Mouse (Mus musculus): ENCODE measurements around the gene Rwdd3. TPM values are rescaled to one million over a fixed set of nuclear protein-coding genes. Genes with fewer than 3 reads are reported as not detected.

Rwdd3 gene
- polyA plus RNA-seq, 1 experiment = 0.55 TPM

DNA sequence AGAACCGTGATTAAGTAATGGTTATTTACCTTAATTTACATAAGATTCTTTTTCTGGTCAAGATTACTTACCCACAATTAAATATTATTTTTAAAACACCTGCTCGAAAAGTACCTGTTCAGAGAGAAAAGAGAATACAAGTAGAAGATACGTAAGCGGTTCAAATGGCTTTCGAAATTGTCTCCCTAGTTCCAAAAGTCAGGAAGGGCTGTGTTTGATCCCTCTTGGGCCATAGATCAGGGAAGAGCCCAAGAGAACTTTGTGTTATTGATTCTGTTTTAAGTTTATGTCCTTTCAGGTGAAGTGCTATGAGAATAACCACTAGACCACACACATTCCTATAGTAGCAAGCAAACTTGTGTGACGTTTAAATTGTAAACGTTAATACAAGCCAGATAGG lies 16.0 kb upstream of the Rwdd3 start:
- Histone ChIP-seq H3K9me3 (peaks cover 14% of the 10 kb centered on the region), H3K4me3 (replicated peaks) (no peak overlapping the region), H3K4me1 (peaks cover 16% of the 10 kb centered on the region; the same call in 1 of the 2 replicates), H3K27me3 (replicated peaks) (no peaks in the 10 kb centered on the region), H3K36me3 (replicated peaks; ENCODE audit: low read length) (no peaks in the 10 kb centered on the region)
- no peak for TF ChIP-seq GATA1 (IDR thresholded peaks at IDR 0.05; ENCODE audit: borderline replicate concordance, low read length)
- TF ChIP-seq FLI1 (IDR thresholded peaks at IDR 0.05; ENCODE audit: low read length) = no peak

- H3K4me3 ChIP-seq (replicated peaks) = no peak overlapping the region
- peaks cover 22% of the 10 kb centered on the region; the same call in 1 of the 2 replicates for H3K4me1 ChIP-seq
- no peaks in the 10 kb centered on the region for H3K36me3 ChIP-seq (replicated peaks; ENCODE audit: low read length)
- no peaks in the 10 kb centered on the region for H3K27me3 ChIP-seq (replicated peaks)
- TF ChIP-seq GATA1 (IDR thresholded peaks at IDR 0.05; ENCODE audit: borderline replicate concordance, low read length) (no peak), FLI1 (IDR thresholded peaks at IDR 0.05; ENCODE audit: low read length) (no peak)
- peaks cover 14% of the 10 kb centered on the region for H3K9me3 ChIP-seq
Observed at GRCm38 (mm10) chr3:121186925-121187324, 15.4 kb upstream of the Rwdd3 start.

DNA sequence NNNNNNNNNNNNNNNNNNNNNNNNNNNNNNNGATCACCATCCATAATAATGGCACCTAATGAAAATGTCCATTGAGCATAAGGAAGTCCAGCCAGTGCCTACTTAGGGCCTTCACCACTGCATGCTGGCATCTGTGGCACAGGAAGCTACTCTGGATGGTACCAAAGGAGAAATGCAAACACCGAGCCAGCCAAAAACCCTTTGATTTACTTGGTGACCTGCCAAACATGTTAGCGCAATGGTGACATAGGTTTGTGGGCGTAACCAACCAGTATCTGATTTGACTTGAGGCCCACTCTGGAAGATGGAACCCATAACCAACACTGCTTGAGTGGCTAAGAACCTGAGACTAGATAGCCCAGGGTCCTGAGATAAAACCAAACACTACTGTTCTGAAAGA lies 13.7 kb upstream of the Rwdd3 start:
- Histone ChIP-seq H3K4me1 (peaks cover 30% of the 10 kb centered on the region), H3K9me3 (peaks cover 11% of the 10 kb centered on the region), H3K27me3 (replicated peaks) (no peaks in the 10 kb centered on the region), H3K36me3 (replicated peaks; ENCODE audit: low read length) (no peaks in the 10 kb centered on the region), H3K4me3 (replicated peaks) (no peak overlapping the region)
- TF ChIP-seq GATA1 (IDR thresholded peaks at IDR 0.05; ENCODE audit: borderline replicate concordance, low read length) = no peak
- no peak for TF ChIP-seq FLI1 (IDR thresholded peaks at IDR 0.05; ENCODE audit: low read length)

GRCm38 (mm10) chr3:121176011-121176410 lies 4.5 kb upstream of the Rwdd3 start:
- Histone ChIP-seq H3K4me3 (replicated peaks) (no peak overlapping the region), H3K9me3 (peaks cover 16% of the 10 kb centered on the region), H3K36me3 (replicated peaks; ENCODE audit: low read length) (peaks cover 14% of the 10 kb centered on the region), H3K27me3 (replicated peaks) (no peaks in the 10 kb centered on the region), H3K4me1 (peaks cover 71% of the 10 kb centered on the region)
- no peak for TF ChIP-seq FLI1 (IDR thresholded peaks at IDR 0.05; ENCODE audit: low read length)
- no peak for TF ChIP-seq GATA1 (IDR thresholded peaks at IDR 0.05; ENCODE audit: borderline replicate concordance, low read length)

DNA sequence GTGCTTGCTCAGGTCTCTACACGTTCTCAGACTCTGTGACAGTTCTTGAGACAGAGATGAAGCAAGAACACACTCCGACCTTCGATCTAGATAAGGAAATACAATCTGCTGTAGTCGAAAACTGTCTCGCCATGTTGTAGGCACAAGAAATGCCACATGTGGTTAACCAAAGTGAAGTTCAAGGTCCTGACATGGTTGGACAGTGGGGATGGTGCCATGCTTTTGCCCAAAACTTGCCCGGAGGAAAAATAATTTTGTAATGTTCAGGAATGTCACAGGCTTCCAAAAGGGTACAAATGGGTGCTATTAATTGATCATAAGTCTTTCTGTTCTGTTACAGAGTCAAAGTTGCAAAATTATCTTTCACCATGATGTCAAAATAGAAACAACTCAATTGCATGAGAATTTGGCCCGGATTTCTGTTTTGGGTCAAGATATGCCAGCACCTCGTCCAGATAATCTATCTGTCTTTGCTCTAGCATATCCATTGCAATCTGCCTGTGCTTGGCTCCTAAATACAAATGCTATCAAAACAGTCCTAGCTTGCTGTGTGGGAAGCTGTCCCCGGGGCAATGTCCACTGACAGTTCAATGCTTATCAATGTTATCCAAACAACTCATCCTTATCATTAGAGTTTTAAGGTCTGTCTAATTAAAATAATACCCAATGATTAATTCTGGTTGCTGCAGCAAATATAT lies 2.9 kb upstream of the Rwdd3 start:
- H3K36me3 ChIP-seq (replicated peaks; ENCODE audit: low read length) = peaks cover 14% of the 10 kb centered on the region
- H3K4me1 ChIP-seq = peaks cover 72% of the 10 kb centered on the region
- no peak for TF ChIP-seq FLI1 (IDR thresholded peaks at IDR 0.05; ENCODE audit: low read length)
- H3K27me3 ChIP-seq (replicated peaks) = no peaks in the 10 kb centered on the region
- peaks cover 16% of the 10 kb centered on the region for H3K9me3 ChIP-seq
- H3K4me3 ChIP-seq (replicated peaks) = no peak overlapping the region

GRCm38 (mm10) chr3:121172718-121173117 lies 1.2 kb upstream of the Rwdd3 start:
- TF ChIP-seq FLI1 (IDR thresholded peaks at IDR 0.05; ENCODE audit: low read length) (no peak), GATA1 (IDR thresholded peaks at IDR 0.05; ENCODE audit: borderline replicate concordance, low read length) (no peak)
- Histone ChIP-seq H3K27me3 (replicated peaks) (no peaks in the 10 kb centered on the region), H3K4me3 (replicated peaks) (no peak overlapping the region), H3K36me3 (replicated peaks; ENCODE audit: low read length) (peaks cover 21% of the 10 kb centered on the region), H3K4me1 (peaks cover 64% of the 10 kb centered on the region), H3K9me3 (peaks cover 16% of the 10 kb centered on the region)

DNA sequence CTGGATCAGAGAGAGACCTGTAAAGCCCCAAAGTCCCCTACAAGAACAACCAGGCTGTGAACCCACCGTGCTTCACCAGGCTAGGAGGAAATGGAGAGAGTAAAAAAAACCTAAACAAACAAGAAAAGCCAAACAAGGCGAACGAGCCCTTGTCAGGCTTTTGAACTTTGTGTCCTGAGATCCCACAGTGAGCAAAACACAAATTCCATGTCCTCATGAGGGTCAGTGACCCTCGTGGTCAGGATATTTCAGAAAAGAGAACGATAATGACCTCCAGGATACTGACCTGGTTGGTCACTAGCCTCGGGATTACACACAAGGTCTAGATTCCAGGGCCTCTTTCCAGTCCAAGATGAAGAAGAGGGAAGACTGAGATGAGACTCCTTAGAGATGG lies 374 bp upstream of the Rwdd3 start:
- Histone ChIP-seq H3K4me3 (replicated peaks) (peak overlapping the region; percentile 97), H3K9me3 (peaks cover 15% of the 10 kb centered on the region)

DNA sequence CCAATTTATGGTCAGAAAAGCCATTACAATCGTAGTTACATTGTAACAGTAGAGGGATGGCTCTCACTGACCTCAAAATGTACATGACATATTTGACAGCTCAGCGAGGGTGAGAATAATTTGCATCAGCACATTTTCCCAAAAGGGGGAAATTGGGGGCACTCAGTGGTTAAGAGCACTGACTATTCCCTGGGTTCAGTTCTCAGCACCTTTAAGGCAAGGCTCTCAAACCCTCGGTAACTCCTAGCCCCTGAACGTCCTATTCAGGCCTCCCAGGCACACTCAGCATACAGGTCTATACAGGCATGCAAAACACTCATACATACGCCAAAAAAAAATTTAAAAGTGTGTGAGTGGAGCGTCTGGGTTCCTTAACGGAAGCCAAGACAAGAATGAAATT lies 864 bp downstream of the Rwdd3 start:
- H3K36me3 ChIP-seq (replicated peaks; ENCODE audit: low read length) = peaks cover 27% of the 10 kb centered on the region
- TF ChIP-seq FLI1 (IDR thresholded peaks at IDR 0.05; ENCODE audit: low read length) = no peak
- TF ChIP-seq GATA1 (IDR thresholded peaks at IDR 0.05; ENCODE audit: borderline replicate concordance, low read length) = no peak
- H3K9me3 ChIP-seq = peaks cover 7% of the 10 kb centered on the region; the same call in 1 of the 2 replicates
- H3K27me3 ChIP-seq (replicated peaks) = no peaks in the 10 kb centered on the region
- peak overlapping the region; percentile 97 for H3K4me3 ChIP-seq (replicated peaks)
- H3K4me1 ChIP-seq = peaks cover 50% of the 10 kb centered on the region

More for the DNA sequence above, 374 bp upstream of the Rwdd3 start:
- H3K36me3 ChIP-seq (replicated peaks; ENCODE audit: low read length) = peaks cover 27% of the 10 kb centered on the region
- H3K27me3 ChIP-seq (replicated peaks) = no peaks in the 10 kb centered on the region
- peaks cover 56% of the 10 kb centered on the region for H3K4me1 ChIP-seq
- TF ChIP-seq FLI1 (IDR thresholded peaks at IDR 0.05; ENCODE audit: low read length) = no peak
- no peak for TF ChIP-seq GATA1 (IDR thresholded peaks at IDR 0.05; ENCODE audit: borderline replicate concordance, low read length)

DNA sequence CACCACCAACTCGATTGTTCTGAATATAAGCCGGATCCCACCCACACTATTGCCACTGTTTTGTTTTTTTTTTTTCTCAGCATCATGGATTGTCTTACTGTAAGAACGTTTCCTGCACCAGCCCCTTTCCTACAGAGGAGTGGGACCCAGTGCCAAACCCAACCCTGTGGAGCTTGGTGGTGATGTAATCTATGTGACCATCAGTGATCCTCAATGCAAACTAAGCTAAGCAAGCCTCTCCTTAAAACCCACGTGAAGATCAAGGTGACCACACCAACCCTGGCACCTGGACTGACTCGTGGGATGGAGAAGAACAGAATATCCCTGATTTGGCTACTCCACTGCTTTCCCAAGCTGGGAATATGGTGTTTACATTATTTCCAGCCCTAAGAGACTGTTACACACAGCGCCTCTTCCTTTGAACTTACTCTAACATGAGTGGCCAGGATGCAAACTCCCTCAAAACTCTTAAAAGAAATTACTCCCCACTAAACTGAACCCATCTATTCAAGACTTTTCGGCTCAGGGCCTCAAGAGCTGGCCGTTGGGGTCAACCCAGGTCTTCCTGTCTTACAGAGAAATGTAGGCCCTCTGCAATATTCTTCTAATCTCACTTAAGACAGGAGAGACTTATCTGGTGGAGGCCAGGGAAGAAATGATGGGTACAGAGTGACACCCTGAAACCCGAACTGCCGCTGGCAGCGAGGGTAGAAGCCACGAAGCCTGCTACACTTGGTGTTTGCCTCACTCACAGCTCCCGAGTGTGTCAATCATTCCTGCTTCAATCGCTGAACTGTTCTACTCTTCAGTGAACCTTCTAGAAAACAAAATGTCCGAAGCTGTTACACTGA lies 2.2 kb downstream of the Rwdd3 start:
- Histone ChIP-seq H3K9me3 (peaks cover 5% of the 10 kb centered on the region; the same call in 1 of the 2 replicates), H3K27me3 (replicated peaks) (no peaks in the 10 kb centered on the region), H3K4me1 (peaks cover 37% of the 10 kb centered on the region), H3K4me3 (replicated peaks) (no peak overlapping the region), H3K36me3 (replicated peaks; ENCODE audit: low read length) (peaks cover 31% of the 10 kb centered on the region)
- TF ChIP-seq FLI1 (IDR thresholded peaks at IDR 0.05; ENCODE audit: low read length) (no peak), GATA1 (IDR thresholded peaks at IDR 0.05; ENCODE audit: borderline replicate concordance, low read length) (no peak)

- TF ChIP-seq GATA1 (IDR thresholded peaks at IDR 0.05; ENCODE audit: borderline replicate concordance, low read length) (no peak), FLI1 (IDR thresholded peaks at IDR 0.05; ENCODE audit: low read length) (no peak)
- H3K4me3 ChIP-seq (replicated peaks) = no peak overlapping the region
- peaks cover 39% of the 10 kb centered on the region for H3K4me1 ChIP-seq
- peaks cover 37% of the 10 kb centered on the region for H3K36me3 ChIP-seq (replicated peaks; ENCODE audit: low read length)
- H3K27me3 ChIP-seq (replicated peaks) = no peaks in the 10 kb centered on the region
- peaks cover 5% of the 10 kb centered on the region; the same call in 1 of the 2 replicates for H3K9me3 ChIP-seq
Observed at GRCm38 (mm10) chr3:121168581-121168980, 2.9 kb downstream of the Rwdd3 start.
